Mouse (Mus musculus): ENCODE measurements at regions not wholly inside any gene's neighbourhood (a gene's known extent, or its start where the extent isn't known, plus 50 kb on each side); places are given as distances from the start of the nearest gene placed in this dataset.
"Not testable (repeated sequence)": the region's sequence is repeated elsewhere in the genome, so short reads cannot be mapped to it uniquely, and the experiment has no call there.

GRCm38 (mm10) chr13:52120795-52121194, 274.3 kb downstream of the Gadd45g start:
- 80% methylated on average over 8 of the region's 8 CpGs for WGBS
- ATAC-seq (ENCODE audit: low FRiP score): no peak
- H3K27ac ChIP-seq: no peak overlapping the region
- H3K27me3 ChIP-seq: 0 out of 2 replicates have a peak, but pooled peaks cover 6% of the 10 kb centered on the region
- H3K4me3 ChIP-seq: no peak overlapping the region
- H3K4me1 ChIP-seq: no peaks in the 10 kb centered on the region
- H3K4me2 ChIP-seq (replicated peaks): no peak overlapping the region
- H3K36me3 ChIP-seq: no peaks in the 10 kb centered on the region
- no peak overlapping the region for H3K9ac ChIP-seq
- H3K9me3 ChIP-seq (replicated peaks): no peaks in the 10 kb centered on the region

DNA sequence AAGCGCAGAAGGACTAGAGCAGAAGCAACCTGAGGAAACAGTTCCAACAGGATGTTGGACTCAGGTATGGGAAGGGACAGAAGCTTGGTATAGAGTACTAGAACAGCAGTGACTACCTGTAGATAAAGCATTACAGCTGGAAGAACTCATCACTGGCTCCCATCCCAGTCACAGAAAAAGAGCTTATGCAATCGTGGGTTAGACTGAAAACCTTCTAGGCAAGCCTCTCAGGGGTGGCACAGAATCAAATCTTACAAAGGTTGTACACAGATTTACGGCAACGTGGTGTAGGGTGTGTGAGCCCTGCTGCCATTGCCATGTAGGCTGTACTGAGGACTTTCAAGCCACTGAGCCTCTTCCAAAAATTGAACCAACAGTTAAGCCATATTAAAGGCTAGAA, 278.6 kb downstream of the Gadd45g start:
- H3K4me2 ChIP-seq (replicated peaks): no peak overlapping the region
- no peak overlapping the region for H3K27ac ChIP-seq
- WGBS: 85% methylated on average over 4 of the region's 4 CpGs
- no peaks in the 10 kb centered on the region for H3K9me3 ChIP-seq (replicated peaks)
- ATAC-seq (ENCODE audit: low FRiP score): no peak
- H3K36me3 ChIP-seq: no peaks in the 10 kb centered on the region
- H3K4me1 ChIP-seq: no peaks in the 10 kb centered on the region
- no peaks in the 10 kb centered on the region; the same call in 1 of the 2 replicates for H3K27me3 ChIP-seq
- no peak overlapping the region for H3K4me3 ChIP-seq
- H3K9ac ChIP-seq: no peak overlapping the region

- 77% methylated on average over 9 of the region's 9 CpGs for WGBS
- no peaks in the 10 kb centered on the region; the same call in 1 of the 2 replicates for H3K27me3 ChIP-seq
- no peak overlapping the region for H3K4me3 ChIP-seq
- H3K9me3 ChIP-seq (replicated peaks): peaks cover 18% of the 10 kb centered on the region; the same call in 1 of the 2 replicates
- H3K36me3 ChIP-seq: no peaks in the 10 kb centered on the region
- ATAC-seq (ENCODE audit: low FRiP score): no peak
- no peak overlapping the region for H3K9ac ChIP-seq
- H3K27ac ChIP-seq: no peak overlapping the region
- no peak overlapping the region for H3K4me2 ChIP-seq (replicated peaks)
- no peaks in the 10 kb centered on the region for H3K4me1 ChIP-seq
Observed at GRCm38 (mm10) chr13:52127751-52128150, 281.3 kb downstream of the Gadd45g start.

DNA sequence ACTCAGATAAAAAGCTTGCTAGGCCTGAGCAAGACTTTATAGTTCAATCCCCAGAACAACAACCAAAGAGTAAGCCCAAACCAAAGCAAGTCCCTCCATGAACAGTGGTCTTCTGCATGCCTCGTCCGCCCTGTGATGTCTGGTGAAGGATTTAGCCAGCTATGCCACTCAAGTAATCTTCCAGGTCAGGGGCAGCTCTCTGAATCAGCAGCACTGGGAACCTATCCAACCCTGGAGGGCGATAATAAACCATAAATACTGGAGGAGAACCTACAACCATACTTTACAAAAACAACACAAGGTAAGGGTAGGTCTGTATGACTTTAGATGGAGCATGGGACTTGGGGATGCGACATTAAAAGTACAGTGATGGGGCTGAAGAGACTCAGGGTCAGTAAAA, 283.0 kb downstream of the Gadd45g start:
- H3K4me1 ChIP-seq: no peaks in the 10 kb centered on the region
- H3K4me2 ChIP-seq (replicated peaks): no peak overlapping the region
- no peaks in the 10 kb centered on the region for H3K36me3 ChIP-seq
- H3K27me3 ChIP-seq: no peaks in the 10 kb centered on the region; the same call in 1 of the 2 replicates
- H3K4me3 ChIP-seq: no peak overlapping the region
- WGBS: 89% methylated on average over 4 of the region's 4 CpGs
- no peak for ATAC-seq (ENCODE audit: low FRiP score)
- H3K27ac ChIP-seq: no peak overlapping the region
- H3K9me3 ChIP-seq (replicated peaks): peaks cover 18% of the 10 kb centered on the region; the same call in 1 of the 2 replicates
- no peak overlapping the region for H3K9ac ChIP-seq

GRCm38 (mm10) chr13:52133202-52133601, 286.7 kb downstream of the Gadd45g start:
- no peak overlapping the region for H3K9ac ChIP-seq
- no peak overlapping the region for H3K4me2 ChIP-seq (replicated peaks)
- H3K4me1 ChIP-seq: no peaks in the 10 kb centered on the region
- no peak overlapping the region for H3K27ac ChIP-seq
- H3K27me3 ChIP-seq: no peaks in the 10 kb centered on the region; the same call in none of the 2 replicates
- ATAC-seq (ENCODE audit: low FRiP score): no peak
- H3K4me3 ChIP-seq: no peak overlapping the region
- WGBS: 46% methylated on average over 3 of the region's 3 CpGs
- peaks cover 18% of the 10 kb centered on the region; the same call in 1 of the 2 replicates for H3K9me3 ChIP-seq (replicated peaks)
- H3K36me3 ChIP-seq: no peaks in the 10 kb centered on the region

- Histone ChIP-seq H3K27ac (no peak overlapping the region), H3K4me2 (replicated peaks) (no peak overlapping the region), H3K9ac (no peak overlapping the region), H3K36me3 (no peaks in the 10 kb centered on the region), H3K4me3 (no peak overlapping the region), H3K4me1 (peaks cover 6% of the 10 kb centered on the region), H3K27me3 (peaks cover 3% of the 10 kb centered on the region; the same call in 1 of the 2 replicates), H3K9me3 (replicated peaks) (no peaks in the 10 kb centered on the region)
- WGBS: 81% methylated on average over 6 of the region's 6 CpGs
- no peak for ATAC-seq (ENCODE audit: low FRiP score)
Observed at GRCm38 (mm10) chr13:52138331-52138945, 292.0 kb downstream of the Gadd45g start.

GRCm38 (mm10) chr13:52139140-52139809, 292.8 kb downstream of the Gadd45g start:
- ATAC-seq (ENCODE audit: low FRiP score): no peak
- Histone ChIP-seq H3K36me3 (no peaks in the 10 kb centered on the region), H3K9ac (no peak overlapping the region), H3K27ac (no peak overlapping the region), H3K4me2 (replicated peaks) (no peak overlapping the region), H3K4me1 (peaks cover 6% of the 10 kb centered on the region), H3K27me3 (peaks cover 3% of the 10 kb centered on the region; the same call in 1 of the 2 replicates), H3K9me3 (replicated peaks) (no peaks in the 10 kb centered on the region), H3K4me3 (no peak overlapping the region)
- 38% methylated on average over 15 of the region's 15 CpGs for WGBS

DNA sequence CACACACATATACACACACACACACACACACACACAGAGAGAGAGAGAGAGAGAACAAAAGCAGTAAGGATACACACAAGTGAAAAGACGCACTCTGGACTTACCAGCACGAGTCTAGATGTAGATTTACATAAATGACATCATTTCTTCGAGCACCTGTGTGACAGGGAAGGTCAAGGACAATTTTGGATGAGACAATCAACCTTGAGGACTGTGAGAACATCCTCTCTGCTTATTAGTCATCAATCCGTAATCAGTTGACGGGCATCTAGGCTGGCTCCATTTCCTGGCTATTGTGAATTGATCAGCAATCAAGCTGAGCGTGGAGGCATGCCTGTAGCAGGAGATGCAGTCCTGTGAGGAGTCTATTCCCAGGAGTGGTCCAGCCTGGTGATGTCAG, 293.7 kb downstream of the Gadd45g start:
- Histone ChIP-seq H3K27ac (no peak overlapping the region), H3K9me3 (replicated peaks) (0 out of 2 replicates have a peak, but pooled peaks cover 5% of the 10 kb centered on the region), H3K36me3 (no peaks in the 10 kb centered on the region), H3K27me3 (peaks cover 3% of the 10 kb centered on the region; the same call in 1 of the 2 replicates), H3K4me1 (peaks cover 6% of the 10 kb centered on the region), H3K4me2 (replicated peaks) (no peak overlapping the region), H3K4me3 (no peak overlapping the region), H3K9ac (no peak overlapping the region)
- ATAC-seq (ENCODE audit: low FRiP score): no peak
- 65% methylated on average over 6 of the region's 6 CpGs for WGBS

- not testable (repeated sequence) for H3K9ac ChIP-seq; H3K4me3 ChIP-seq; H3K36me3 ChIP-seq; ATAC-seq (ENCODE audit: low FRiP score); H3K27me3 ChIP-seq; H3K27ac ChIP-seq; H3K4me2 ChIP-seq (replicated peaks); H3K4me1 ChIP-seq
- H3K9me3 ChIP-seq (replicated peaks): peaks cover 10% of the 10 kb centered on the region; the same call in 1 of the 2 replicates
- 84% methylated on average over 1 of the region's 1 CpGs for WGBS
Observed at GRCm38 (mm10) chr13:52144066-52144465, 297.6 kb downstream of the Gadd45g start.

GRCm38 (mm10) chr13:52145926-52146325, 299.4 kb downstream of the Gadd45g start:
- Histone ChIP-seq H3K36me3 (no peaks in the 10 kb centered on the region), H3K27me3 (no peaks in the 10 kb centered on the region), H3K27ac (no peak overlapping the region), H3K4me3 (no peak overlapping the region), H3K9me3 (replicated peaks) (peaks cover 10% of the 10 kb centered on the region; the same call in 1 of the 2 replicates), H3K4me2 (replicated peaks) (no peak overlapping the region), H3K4me1 (no peaks in the 10 kb centered on the region), H3K9ac (no peak overlapping the region)
- WGBS: 80% methylated on average over 5 of the region's 5 CpGs
- ATAC-seq (ENCODE audit: low FRiP score): no peak

DNA sequence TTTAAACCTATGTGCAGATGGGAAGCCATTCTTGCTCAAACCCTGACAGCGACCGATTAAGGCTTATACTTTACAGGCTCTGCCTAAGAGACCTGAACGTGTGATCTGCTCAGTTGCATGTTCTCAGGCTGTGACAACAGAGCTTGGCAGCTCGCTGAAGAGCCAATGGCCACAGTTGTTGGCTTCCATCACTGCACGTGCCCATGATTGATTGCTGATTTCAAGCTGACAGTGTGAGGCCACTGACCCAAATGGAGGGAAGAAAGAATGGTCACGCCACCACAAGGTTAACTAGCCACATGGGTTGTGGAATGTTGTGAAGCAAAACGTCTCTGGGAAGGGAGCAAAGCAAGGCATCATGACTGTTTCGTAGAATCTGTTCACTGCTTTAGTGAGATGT, 303.8 kb downstream of the Gadd45g start:
- Histone ChIP-seq H3K4me1 (peaks cover 13% of the 10 kb centered on the region), H3K4me2 (replicated peaks) (no peak overlapping the region), H3K9ac (no peak overlapping the region), H3K36me3 (no peaks in the 10 kb centered on the region), H3K27me3 (no peaks in the 10 kb centered on the region), H3K9me3 (replicated peaks) (peaks cover 4% of the 10 kb centered on the region; the same call in 1 of the 2 replicates), H3K4me3 (no peak overlapping the region), H3K27ac (no peak overlapping the region)
- 80% methylated on average over 8 of the region's 8 CpGs for WGBS
- no peak for ATAC-seq (ENCODE audit: low FRiP score)

DNA sequence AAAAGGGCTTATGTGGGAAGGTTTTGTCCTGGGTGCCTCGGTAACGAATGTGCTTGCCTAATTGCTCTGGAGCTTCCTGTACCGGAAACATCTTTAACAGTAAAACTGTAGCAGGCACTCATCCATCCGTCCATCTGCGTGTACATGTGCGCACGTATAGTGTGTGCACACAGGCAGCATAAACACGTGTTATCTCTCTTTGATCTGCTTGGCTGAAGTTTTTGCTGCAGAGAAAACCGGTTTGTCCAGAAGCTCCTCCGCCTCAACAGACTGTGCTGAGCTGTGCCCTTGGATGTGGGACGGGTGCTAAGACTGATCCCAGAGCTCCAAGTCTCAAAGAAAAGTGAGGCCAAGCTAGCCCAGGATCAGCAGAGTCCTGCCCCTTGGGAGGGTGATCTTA, 305.3 kb downstream of the Gadd45g start:
- no peaks in the 10 kb centered on the region for H3K36me3 ChIP-seq
- no peak overlapping the region for H3K4me2 ChIP-seq (replicated peaks)
- no peak for ATAC-seq (ENCODE audit: low FRiP score)
- H3K27ac ChIP-seq: no peak overlapping the region
- no peak overlapping the region for H3K4me3 ChIP-seq
- WGBS: 79% methylated on average over 11 of the region's 11 CpGs
- no peaks in the 10 kb centered on the region for H3K9me3 ChIP-seq (replicated peaks)
- peaks cover 13% of the 10 kb centered on the region for H3K4me1 ChIP-seq
- no peaks in the 10 kb centered on the region for H3K27me3 ChIP-seq
- H3K9ac ChIP-seq: no peak overlapping the region

- Histone ChIP-seq H3K9me3 (replicated peaks) (no peaks in the 10 kb centered on the region), H3K4me1 (peaks cover 13% of the 10 kb centered on the region), H3K9ac (no peak overlapping the region), H3K27ac (no peak overlapping the region), H3K4me2 (replicated peaks) (no peak overlapping the region), H3K27me3 (no peaks in the 10 kb centered on the region), H3K4me3 (no peak overlapping the region), H3K36me3 (no peaks in the 10 kb centered on the region)
- no peak for ATAC-seq (ENCODE audit: low FRiP score)
- 65% methylated on average over 4 of the region's 4 CpGs for WGBS
Observed at GRCm38 (mm10) chr13:52152221-52152620, 305.7 kb downstream of the Gadd45g start.

Measured in hindbrain, embryonic 12.5 days (tissue).